Mouse (Mus musculus) heart, embryonic 13.5 days (tissue): ENCODE results near the gene Ntn1. TPM values are rescaled to one million over a fixed set of nuclear protein-coding genes. Genes with fewer than 3 reads are reported as not detected.

Source experiments
- ATAC-seq: fragments of 200-750 bp; cut with Nextera tagmentation; 2 replicates; pipeline ENCODE4 v1.8.0; 2017; ENCODE audit warnings: moderate TSS enrichment; ENCODE audit not compliant: insufficient number of reproducible peaks, low FRiP score, low TSS enrichment; ENCODE audit errors: extremely low read depth
- H3K27ac ChIP-seq: fragments of 300-500 bp; sonication (generic); replicated peaks from 2 replicates; pipeline ENCODE4 v1.5.1; 2015; ENCODE audit warnings: moderate library complexity, mild to moderate bottlenecking, inconsistent platforms
- H3K27me3 ChIP-seq: fragments of 300-500 bp; sonication (generic); replicated peaks from 2 replicates; pipeline ENCODE4 v1.6.1; 2015; ENCODE audit warnings: mild to moderate bottlenecking, inconsistent platforms
- H3K36me3 ChIP-seq: fragments of 300-500 bp; sonication (generic); 2 replicates; pipeline ENCODE4 v1.6.1; 2015; ENCODE audit warnings: mild to moderate bottlenecking, inconsistent platforms
- H3K4me1 ChIP-seq: fragments of 300-500 bp; sonication (generic); 2 replicates; pipeline ENCODE4 v1.6.1; 2015; ENCODE audit warnings: inconsistent platforms
- H3K4me2 ChIP-seq: fragments of 300-500 bp; sonication (generic); 2 replicates; pipeline ENCODE4 v1.6.1; 2015; ENCODE audit warnings: inconsistent platforms, mild to moderate bottlenecking, moderate library complexity
- H3K4me3 ChIP-seq: fragments of 300-500 bp; sonication (generic); 2 replicates; pipeline ENCODE4 v1.5.1; 2015; ENCODE audit warnings: moderate library complexity, mild to moderate bottlenecking, inconsistent platforms
- H3K9ac ChIP-seq: fragments of 300-500 bp; sonication (generic); 2 replicates; pipeline ENCODE4 v1.6.1; 2015; ENCODE audit warnings: inconsistent platforms, mild to moderate bottlenecking, moderate library complexity
- H3K9me3 ChIP-seq: fragments of 300-500 bp; sonication (generic); 2 replicates; pipeline ENCODE4 v1.6.1; 2016; ENCODE audit warnings: inconsistent platforms
- WGBS: fragments of 180-500 bp; shearing (Covaris S2); methylation state at CpG from one replicate; pipeline ENCODE4 v1.1.7; 2015; ENCODE audit warnings: mixed read lengths; 5-methylcytosine and 5-hydroxymethylcytosine counted together
- polyA plus RNA-seq: library from polyadenylated mRNA; unstranded; fragments of >200 nt; fragmentation: Nextera tagmentation; extraction: Ambion mirVana; gene quantifications from 2 replicates; pipeline ENCODE4 v1.2.1, GENCODE M21; 2015

The Ntn1 gene
- polyA plus RNA-seq, 1 experiment from 2014 or later: 19.2 TPM

GRCm38 (mm10) chr11:68226654-68227057, 174.0 kb downstream of the Ntn1 start:
- H3K4me3 ChIP-seq: no peak overlapping the region
- H3K4me1 ChIP-seq: peaks cover 11% of the 10 kb centered on the region
- no peaks in the 10 kb centered on the region for H3K9me3 ChIP-seq
- H3K4me2 ChIP-seq: no peak overlapping the region
- 0 out of 2 replicates have a peak, but pooled peaks cover 3% of the 10 kb centered on the region for H3K36me3 ChIP-seq
- WGBS: 76% methylated on average over 5 of the region's 5 CpGs
- ATAC-seq: no peak
- 0 out of 2 replicates have a peak, but pooled peaks cover 5% of the 10 kb centered on the region for H3K27me3 ChIP-seq
- no peak overlapping the region for H3K9ac ChIP-seq
- H3K27ac ChIP-seq: no peak overlapping the region

GRCm38 (mm10) chr11:68223143-68223542, 177.5 kb downstream of the Ntn1 start:
- 0 out of 2 replicates have a peak, but pooled peaks cover 7% of the 10 kb centered on the region for H3K27me3 ChIP-seq
- H3K27ac ChIP-seq: no peak overlapping the region
- no peak overlapping the region for H3K9ac ChIP-seq
- H3K36me3 ChIP-seq: 0 out of 2 replicates have a peak, but pooled peaks cover 3% of the 10 kb centered on the region
- no peak overlapping the region for H3K4me3 ChIP-seq
- peaks cover 2% of the 10 kb centered on the region; the same call in 1 of the 2 replicates for H3K4me1 ChIP-seq
- no peak for ATAC-seq
- WGBS: 48% methylated on average over 13 of the region's 13 CpGs
- no peak overlapping the region for H3K4me2 ChIP-seq
- H3K9me3 ChIP-seq: no peaks in the 10 kb centered on the region

GRCm38 (mm10) chr11:68222209-68222608, 178.4 kb downstream of the Ntn1 start:
- Histone ChIP-seq H3K4me1 (peaks cover 10% of the 10 kb centered on the region; the same call in 1 of the 2 replicates), H3K27me3 (0 out of 2 replicates have a peak, but pooled peaks cover 2% of the 10 kb centered on the region), H3K4me3 (no peak overlapping the region), H3K36me3 (0 out of 2 replicates have a peak, but pooled peaks cover 3% of the 10 kb centered on the region), H3K9me3 (no peaks in the 10 kb centered on the region), H3K27ac (no peak overlapping the region), H3K9ac (no peak overlapping the region), H3K4me2 (no peak overlapping the region)
- 77% methylated on average over 7 of the region's 7 CpGs for WGBS
- no peak for ATAC-seq

GRCm38 (mm10) chr11:68220733-68221132, 179.9 kb downstream of the Ntn1 start:
- no peaks in the 10 kb centered on the region for H3K36me3 ChIP-seq
- H3K9ac ChIP-seq: no peak overlapping the region
- WGBS: 90% methylated on average over 4 of the region's 4 CpGs
- H3K4me2 ChIP-seq: no peak overlapping the region
- H3K9me3 ChIP-seq: no peaks in the 10 kb centered on the region
- H3K4me3 ChIP-seq: no peak overlapping the region
- H3K27me3 ChIP-seq: 0 out of 2 replicates have a peak, but pooled peaks cover 2% of the 10 kb centered on the region
- peaks cover 24% of the 10 kb centered on the region for H3K4me1 ChIP-seq
- H3K27ac ChIP-seq: no peak overlapping the region
- no peak for ATAC-seq

- Histone ChIP-seq H3K36me3 (peaks cover 6% of the 10 kb centered on the region; the same call in 1 of the 2 replicates), H3K27ac (peak overlapping the region; percentile 45; the same call in 1 of the 2 replicates), H3K9me3 (no peaks in the 10 kb centered on the region), H3K4me2 (no peak overlapping the region), H3K4me1 (peaks cover 61% of the 10 kb centered on the region), H3K4me3 (no peak overlapping the region), H3K9ac (peak overlapping the region; percentile 37; the same call in 1 of the 2 replicates), H3K27me3 (0 out of 2 replicates have a peak, but pooled peaks cover 2% of the 10 kb centered on the region)
- WGBS: 72% methylated on average over 11 of the region's 11 CpGs
- no peak for ATAC-seq
Observed at GRCm38 (mm10) chr11:68216041-68216440, 184.6 kb downstream of the Ntn1 start.

- Histone ChIP-seq H3K4me3 (no peak overlapping the region), H3K36me3 (peaks cover 6% of the 10 kb centered on the region; the same call in 1 of the 2 replicates), H3K9ac (peak overlapping the region; percentile 37), H3K9me3 (no peaks in the 10 kb centered on the region), H3K27me3 (0 out of 2 replicates have a peak, but pooled peaks cover 2% of the 10 kb centered on the region), H3K27ac (peak overlapping the region; percentile 45; the same call in 1 of the 2 replicates), H3K4me2 (no peak overlapping the region), H3K4me1 (peaks cover 61% of the 10 kb centered on the region)
- WGBS: 21% methylated on average over 6 of the region's 6 CpGs
- no peak for ATAC-seq
Observed at GRCm38 (mm10) chr11:68215206-68215912, 185.3 kb downstream of the Ntn1 start.

- Histone ChIP-seq H3K4me2 (no peak overlapping the region), H3K4me3 (no peak overlapping the region), H3K27ac (no peak overlapping the region), H3K9ac (peak overlapping the region; percentile 37; the same call in 1 of the 2 replicates), H3K9me3 (no peaks in the 10 kb centered on the region), H3K4me1 (peaks cover 61% of the 10 kb centered on the region), H3K27me3 (0 out of 2 replicates have a peak, but pooled peaks cover 2% of the 10 kb centered on the region), H3K36me3 (peaks cover 6% of the 10 kb centered on the region; the same call in 1 of the 2 replicates)
- ATAC-seq: no peak
- WGBS: 77% methylated on average over 9 of the region's 9 CpGs
Observed at GRCm38 (mm10) chr11:68214496-68215205, 186.0 kb downstream of the Ntn1 start.

- no peak for ATAC-seq
- Histone ChIP-seq H3K9me3 (no peaks in the 10 kb centered on the region), H3K36me3 (peaks cover 6% of the 10 kb centered on the region; the same call in 1 of the 2 replicates), H3K9ac (no peak overlapping the region), H3K27me3 (no peaks in the 10 kb centered on the region), H3K4me3 (no peak overlapping the region), H3K4me2 (no peak overlapping the region), H3K27ac (no peak overlapping the region), H3K4me1 (peaks cover 64% of the 10 kb centered on the region)
- WGBS: 54% methylated on average over 3 of the region's 3 CpGs
Observed at GRCm38 (mm10) chr11:68213896-68214295, 186.7 kb downstream of the Ntn1 start.

- ATAC-seq: no peak
- peaks cover 6% of the 10 kb centered on the region; the same call in 1 of the 2 replicates for H3K36me3 ChIP-seq
- H3K4me2 ChIP-seq: no peak overlapping the region
- no peak overlapping the region for H3K4me3 ChIP-seq
- H3K27ac ChIP-seq: peak overlapping the region; percentile 51
- peaks cover 64% of the 10 kb centered on the region for H3K4me1 ChIP-seq
- H3K27me3 ChIP-seq: no peaks in the 10 kb centered on the region
- WGBS: 29% methylated on average over 8 of the region's 8 CpGs
- peak overlapping the region; percentile 41 for H3K9ac ChIP-seq
- H3K9me3 ChIP-seq: no peaks in the 10 kb centered on the region
Observed at GRCm38 (mm10) chr11:68211924-68212578, 188.6 kb downstream of the Ntn1 start.

- Histone ChIP-seq H3K4me1 (peaks cover 51% of the 10 kb centered on the region), H3K9me3 (no peaks in the 10 kb centered on the region), H3K4me3 (no peak overlapping the region), H3K27ac (no peak overlapping the region), H3K27me3 (no peaks in the 10 kb centered on the region), H3K36me3 (peaks cover 6% of the 10 kb centered on the region; the same call in 1 of the 2 replicates), H3K4me2 (no peak overlapping the region), H3K9ac (no peak overlapping the region)
- 90% methylated on average over 5 of the region's 5 CpGs for whole genome bisulfite sequencing
- no peak for ATAC-seq
Observed at GRCm38 (mm10) chr11:68210714-68211113, 189.9 kb downstream of the Ntn1 start.

- no peak for ATAC-seq
- Histone ChIP-seq H3K27me3 (no peaks in the 10 kb centered on the region), H3K9ac (no peak overlapping the region), H3K4me3 (no peak overlapping the region), H3K4me2 (no peak overlapping the region), H3K36me3 (peaks cover 6% of the 10 kb centered on the region; the same call in 1 of the 2 replicates), H3K9me3 (no peaks in the 10 kb centered on the region), H3K27ac (no peak overlapping the region), H3K4me1 (peaks cover 46% of the 10 kb centered on the region)
- 83% methylated on average over 4 of the region's 4 CpGs for WGBS
Observed at GRCm38 (mm10) chr11:68209506-68209905, 191.1 kb downstream of the Ntn1 start.
